Mouse (Mus musculus) spleen, adult 12 weeks (tissue): ENCODE measurements around the gene Casd1.
"Not testable (repeated sequence)": the region's sequence is repeated elsewhere in the genome, so short reads cannot be mapped to it uniquely, and the experiment has no call there.

Experiments
- DNase-seq: peaks from one replicate; pipeline ENCODE4 v3.0.0; 2022; ENCODE audit warnings: low spot score

Casd1 gene

DNA sequence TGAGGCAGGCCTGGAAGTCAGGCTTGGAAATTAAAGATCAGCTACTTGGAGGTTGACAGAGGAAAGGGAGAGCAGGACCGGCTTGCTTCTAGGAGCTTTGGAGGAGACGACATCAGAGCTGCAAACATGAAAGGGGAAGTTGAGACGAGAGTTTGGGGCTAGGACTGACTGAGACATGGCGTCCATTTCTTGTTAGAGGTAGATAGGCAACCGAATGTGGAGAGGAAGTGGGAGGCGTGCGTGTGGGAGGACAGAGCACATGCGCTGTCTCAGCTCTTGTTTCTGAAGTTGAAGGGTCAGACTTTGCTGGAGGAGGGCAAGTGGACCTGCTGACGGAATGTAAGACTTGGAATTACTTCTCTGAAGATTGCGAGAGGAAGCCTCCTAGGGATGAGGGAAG lies 17.3 kb downstream of the Casd1 start:
- DNase-seq, result no peak

DNA sequence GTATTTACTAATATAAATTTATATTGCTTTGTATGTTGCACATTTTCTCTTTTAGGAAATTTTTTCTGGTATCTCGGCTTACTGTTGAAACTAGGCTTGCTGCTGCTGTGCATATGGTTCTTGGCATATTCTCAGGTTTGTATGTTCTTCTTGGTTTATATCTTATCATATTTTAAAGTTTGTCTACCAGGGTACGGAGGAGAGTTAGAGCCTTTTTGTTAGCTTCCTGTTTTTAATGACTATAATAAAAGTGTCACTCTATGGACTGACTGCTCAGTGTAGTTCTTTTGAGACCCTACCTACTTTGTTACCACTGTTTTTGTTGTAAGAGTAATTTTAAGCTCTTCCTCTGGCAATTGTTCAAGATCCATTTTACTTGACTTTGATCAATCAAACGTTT lies 30.8 kb downstream of the Casd1 start:
- no peak for DNase-seq

DNA sequence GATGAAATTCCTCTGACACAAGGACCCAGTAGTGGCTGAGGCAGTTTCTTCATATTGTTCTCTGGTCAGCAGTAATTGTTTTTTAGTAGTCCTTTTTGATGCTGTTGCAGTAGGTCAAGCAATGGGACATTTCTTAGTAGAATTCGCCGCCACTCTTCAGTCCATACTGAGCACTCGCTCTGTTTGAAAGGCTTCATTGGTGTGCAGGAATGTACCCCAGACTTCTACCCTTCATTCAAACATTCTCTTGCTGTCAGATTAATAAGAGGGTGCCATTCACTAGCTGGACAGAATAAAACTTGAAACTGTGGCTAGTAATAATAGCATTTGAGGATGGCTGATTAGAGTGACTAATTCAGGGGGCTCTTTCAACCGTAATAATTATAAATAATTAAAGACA lies 32.5 kb downstream of the Casd1 start:
- DNase-seq, result no peak

GRCm38 (mm10) chr6:4634804-4635203 lies 34.2 kb downstream of the Casd1 start:
- DNase-seq, result no peak

DNA sequence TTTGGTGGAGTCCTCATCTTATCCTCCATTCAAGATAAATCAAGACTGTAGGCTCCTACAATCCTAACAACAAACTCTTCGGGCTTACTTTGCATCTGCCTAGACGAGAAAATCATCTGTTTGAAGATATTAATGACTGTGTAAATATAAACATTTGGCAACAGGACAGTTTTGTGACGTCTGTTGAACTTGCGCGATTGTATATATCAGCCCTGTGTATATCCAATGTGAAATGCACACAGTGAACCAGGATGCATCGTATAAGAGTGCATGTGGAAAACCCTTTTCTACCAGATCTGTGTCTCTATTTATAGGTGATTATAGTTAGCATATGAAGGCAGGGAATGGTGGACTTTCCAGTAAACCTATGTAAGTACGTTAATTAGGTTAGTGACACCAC lies 41.4 kb downstream of the Casd1 start:
- no peak for DNase-seq

GRCm38 (mm10) chr6:4647351-4647750 lies 46.7 kb downstream of the Casd1 start:
- DNase-seq, result no peak

DNA sequence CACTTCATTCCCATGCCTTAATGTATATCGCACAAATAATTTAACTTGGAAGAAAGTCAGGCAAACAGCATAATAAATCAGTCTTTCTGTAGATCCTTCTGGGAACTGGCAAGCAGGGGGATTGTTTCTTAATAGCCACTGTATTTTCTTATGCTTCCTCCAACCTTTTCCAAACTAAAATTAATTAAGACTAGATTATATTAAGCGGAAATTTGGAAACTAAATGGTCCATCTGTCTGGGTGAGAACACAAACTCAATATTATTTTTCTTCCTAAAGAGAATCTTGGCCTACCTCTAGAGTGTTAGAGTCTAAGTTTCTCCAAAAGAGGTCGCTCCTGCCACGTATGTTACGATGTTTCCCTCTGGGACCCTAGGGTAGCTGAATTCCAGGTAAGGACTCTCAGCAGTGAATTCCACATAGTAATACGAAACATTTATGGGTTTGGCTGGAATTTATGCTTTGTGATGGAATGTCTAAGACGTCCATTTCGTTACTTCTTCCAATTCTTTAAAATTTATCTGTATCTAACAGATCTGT lies 52.0 kb downstream of the Casd1 start:
- DNase-seq, result no peak

- not testable (repeated sequence) for DNase-seq
These were observed 53.1 kb downstream of the Casd1 start for GRCm38 (mm10) chr6:4653741-4654140.

DNA sequence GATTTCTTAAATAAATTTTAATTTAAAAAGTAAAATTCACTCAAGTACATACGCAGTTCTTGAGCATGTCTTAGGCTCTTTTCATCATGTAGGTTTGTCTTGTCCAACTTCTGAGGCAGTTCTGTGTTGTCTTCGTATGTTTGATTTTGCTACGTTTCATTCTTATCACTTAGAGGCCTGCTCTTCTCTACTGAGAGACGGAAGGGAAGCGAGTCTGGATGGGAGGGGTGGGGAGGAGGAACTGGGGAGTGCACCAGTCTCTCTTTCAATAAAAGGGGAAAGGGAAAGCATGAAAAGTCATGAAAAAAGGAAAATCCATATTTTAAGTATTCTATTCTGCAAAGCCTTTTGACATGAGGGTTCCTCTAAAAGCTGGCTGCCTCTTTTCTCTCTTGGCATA lies 54.8 kb downstream of the Casd1 start:
- no peak for DNase-seq

GRCm38 (mm10) chr6:4655924-4656323 lies 55.3 kb downstream of the Casd1 start:
- no peak for DNase-seq

DNA sequence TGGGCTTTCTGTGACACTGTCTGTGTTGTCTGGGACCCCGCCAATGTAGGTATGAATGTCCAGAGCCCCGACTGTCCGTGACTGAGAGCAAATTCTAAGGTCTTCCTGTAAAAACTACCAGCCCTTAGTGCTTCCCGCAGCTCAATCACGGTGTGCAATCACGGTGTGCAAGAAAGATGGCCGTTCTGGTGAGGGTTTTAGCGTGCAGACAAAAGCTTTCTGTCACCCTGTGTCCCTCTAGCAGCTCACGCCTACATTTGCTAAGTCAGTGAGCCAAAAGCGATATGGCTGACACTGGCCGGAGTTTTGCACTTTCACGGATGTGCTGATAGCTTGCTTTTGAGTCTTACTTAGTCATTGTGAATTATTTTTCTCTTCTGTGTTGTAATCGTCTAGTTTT lies 58.2 kb downstream of the Casd1 start:
- DNase-seq, result no peak

DNA sequence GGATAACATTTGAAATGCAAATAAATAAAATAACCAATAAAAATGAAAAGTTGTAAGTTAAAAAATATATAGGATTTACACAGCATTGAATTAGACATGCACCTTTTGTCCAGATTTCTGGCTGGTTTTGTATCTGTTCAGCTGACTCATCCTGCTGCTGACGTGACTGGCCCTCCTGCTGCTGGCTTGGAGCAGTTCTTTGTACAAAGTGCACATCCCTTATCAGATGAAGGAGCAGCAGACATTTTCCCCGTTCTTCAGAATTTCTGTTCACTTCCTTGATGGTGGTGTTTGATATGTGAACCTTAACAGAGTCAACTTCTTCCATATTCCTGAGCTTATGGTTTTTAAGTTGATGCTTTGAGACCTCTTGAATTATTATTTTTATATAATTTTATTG lies 62.9 kb downstream of the Casd1 start:
- DNase-seq, result no peak

- DNase-seq, result no peak
These were observed 63.7 kb downstream of the Casd1 start for GRCm38 (mm10) chr6:4664313-4664712.

- DNase-seq, result no peak
These were observed 64.5 kb downstream of the Casd1 start for GRCm38 (mm10) chr6:4665154-4665553.

DNA sequence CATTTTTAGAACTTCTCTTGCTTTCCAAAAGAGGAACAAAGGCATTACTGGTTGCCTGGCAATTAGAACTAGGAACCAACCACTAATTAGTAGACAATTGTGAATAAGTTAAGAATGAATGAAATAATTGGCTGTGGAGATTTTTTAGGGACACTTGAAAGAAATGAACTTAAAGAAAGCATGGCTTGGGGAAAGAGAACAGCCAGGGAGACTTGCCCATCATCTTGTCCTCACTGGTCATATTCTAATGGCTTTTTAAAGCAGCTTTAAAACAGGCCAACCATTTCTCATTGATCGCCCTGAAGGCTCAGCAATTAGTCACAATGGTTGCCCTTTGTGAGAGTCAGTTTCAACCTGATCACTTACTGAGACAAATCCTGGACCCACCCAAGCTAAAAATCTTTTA lies 76.7 kb downstream of the Casd1 start:
- no peak for DNase-seq

DNA sequence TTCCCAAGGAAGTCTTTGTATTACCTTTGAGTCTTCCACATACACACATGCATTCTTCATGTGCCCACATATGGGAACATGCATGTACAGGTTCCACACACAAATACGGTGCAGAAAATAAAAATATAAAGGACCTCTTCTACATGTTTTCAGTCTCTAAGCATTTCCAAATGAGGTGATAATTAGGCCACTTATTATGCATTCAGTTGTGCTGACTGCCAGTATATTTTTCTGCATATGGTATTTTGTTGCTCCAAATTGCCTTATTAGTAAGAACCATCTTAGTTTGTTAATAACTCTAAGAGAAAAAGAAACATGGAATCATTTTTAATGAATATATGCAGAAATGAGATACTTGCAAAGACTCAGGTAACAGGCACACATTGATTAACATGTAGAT lies 79.3 kb downstream of the Casd1 start:
- no peak for DNase-seq

DNA sequence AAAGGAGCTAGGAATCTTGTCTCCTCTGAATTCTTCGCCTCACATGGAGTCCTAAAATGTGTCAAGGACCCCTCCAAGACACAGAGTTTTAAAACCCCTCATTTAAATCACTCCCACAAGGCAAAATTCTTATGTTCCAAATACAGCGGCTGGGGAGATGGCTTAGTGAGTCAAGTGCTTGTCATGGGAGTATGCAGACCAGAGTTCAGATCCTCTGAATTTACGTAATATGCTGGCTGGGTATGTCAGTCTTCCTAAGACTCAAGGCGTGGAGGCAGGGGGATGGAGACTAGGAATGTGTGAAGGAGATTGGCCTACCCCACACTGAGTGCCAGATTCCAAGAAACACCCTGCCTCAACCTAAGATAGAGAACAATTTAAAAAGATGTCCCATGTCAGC lies 79.9 kb downstream of the Casd1 start:
- DNase-seq, result no peak

DNA sequence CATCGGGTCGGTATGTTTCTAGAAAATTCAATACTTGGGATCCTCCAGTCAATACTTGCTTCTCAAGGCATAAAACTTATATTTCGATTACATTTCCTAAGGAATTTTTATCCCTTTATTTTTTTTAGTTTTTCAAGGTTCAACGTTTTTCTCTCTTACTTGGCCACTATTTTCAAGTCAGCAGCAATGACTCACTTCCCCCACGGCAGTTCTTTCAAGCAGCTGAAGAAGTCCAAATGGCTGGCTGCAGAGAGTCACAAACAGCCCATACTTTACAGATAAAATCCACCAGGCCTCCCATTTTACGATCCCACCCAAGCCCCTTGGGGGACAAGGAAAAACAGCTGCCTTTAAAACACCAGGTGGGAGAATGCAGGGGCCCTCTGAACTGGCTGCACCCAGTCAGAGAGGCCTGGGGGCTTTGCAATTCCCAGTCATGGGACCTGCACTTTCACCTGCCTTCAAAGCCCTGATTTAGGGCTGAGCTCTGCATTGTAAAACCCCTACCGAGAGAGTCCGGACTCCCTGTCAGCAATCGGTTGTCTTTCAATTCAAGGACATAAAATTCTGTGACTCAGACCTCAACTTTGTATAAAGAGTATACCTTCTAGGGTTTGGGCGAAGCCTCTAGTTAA lies 84.2 kb downstream of the Casd1 start:
- DNase-seq, result no peak

DNA sequence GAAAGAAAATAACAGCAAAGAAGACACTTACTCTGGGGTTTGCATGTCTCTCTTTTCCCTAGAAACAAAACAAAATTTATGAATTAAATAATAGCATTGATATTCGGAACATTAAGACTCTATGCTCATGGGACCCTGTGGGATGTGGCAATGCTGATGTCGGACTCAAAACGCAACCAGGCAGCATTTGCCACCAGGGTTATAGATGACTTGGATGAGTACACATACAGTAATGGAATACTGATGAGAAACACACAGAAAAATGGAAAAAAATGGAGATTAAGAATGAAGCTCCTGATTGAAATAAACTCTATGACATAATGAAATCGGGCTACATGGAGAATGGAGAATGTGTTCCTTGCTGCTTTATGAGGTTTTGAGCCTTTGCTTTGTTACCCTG lies 89.8 kb downstream of the Casd1 start:
- DNase-seq, result no peak
